Mouse (Mus musculus) stomach, embryonic 16.5 days (tissue): ENCODE measurements around the gene Cpeb2. TPM values are rescaled to one million over a fixed set of nuclear protein-coding genes. Genes with fewer than 3 reads are reported as not detected.
A peak's percentile ranks its signal among the peaks of the same experiment; 100 is the strongest.

Experiments
- ATAC-seq: fragments of 200-750 bp; cut with Nextera tagmentation; 2 replicates; pipeline ENCODE4 v1.8.0; 2017; ENCODE audit warnings: moderate number of reproducible peaks, moderate TSS enrichment; ENCODE audit not compliant: insufficient read depth, low FRiP score
- H3K27ac ChIP-seq: fragments of 300-500 bp; sonication (generic); 2 replicates; pipeline ENCODE4 v1.5.1; 2014; ENCODE audit warnings: low read length
- H3K27me3 ChIP-seq: fragments of 300-500 bp; sonication (generic); 2 replicates; pipeline ENCODE4 v1.6.1; 2014; ENCODE audit warnings: low read length, control low read depth, mixed read lengths; ENCODE audit not compliant: control insufficient read depth, insufficient read depth
- H3K36me3 ChIP-seq: fragments of 300-500 bp; sonication (generic); 2 replicates; pipeline ENCODE4 v1.6.1; 2014; ENCODE audit warnings: low read length; ENCODE audit not compliant: control insufficient read depth, insufficient read depth
- H3K4me1 ChIP-seq: fragments of 300-500 bp; sonication (generic); 2 replicates; pipeline ENCODE4 v1.6.1; 2014; ENCODE audit warnings: low read length, control low read depth, mixed read lengths; ENCODE audit not compliant: control insufficient read depth, insufficient read depth
- H3K4me2 ChIP-seq: fragments of 300-500 bp; sonication (generic); 2 replicates; pipeline ENCODE4 v1.6.1; 2014; ENCODE audit warnings: low read depth, low read length, mixed read lengths
- H3K4me3 ChIP-seq: fragments of 300-500 bp; sonication (generic); replicated peaks from 2 replicates; pipeline ENCODE4 v1.5.1; 2014; ENCODE audit warnings: mild to moderate bottlenecking, low read length
- H3K9ac ChIP-seq: fragments of 300-500 bp; sonication (generic); 2 replicates; pipeline ENCODE4 v1.6.1; 2014; ENCODE audit warnings: low read length
- H3K9me3 ChIP-seq: fragments of 300-500 bp; sonication (generic); replicated peaks from 2 replicates; pipeline ENCODE4 v1.6.1; 2016; ENCODE audit warnings: low read length, control low read depth; ENCODE audit not compliant: control insufficient read depth
- WGBS: fragments of 180-500 bp; shearing (Covaris S2); extraction: QIAGEN DNeasy Blood & Tissue Kit; methylation state at CpG from one replicate; pipeline ENCODE4 v1.1.7; 2014; 5-methylcytosine and 5-hydroxymethylcytosine counted together
- polyA plus RNA-seq: library from polyadenylated mRNA; unstranded; fragments of >200 nt; fragmentation: Nextera tagmentation; extraction: Ambion mirVana; gene quantifications from 2 replicates; pipeline ENCODE4 v1.2.1, GENCODE M21; 2015

The Cpeb2 gene
- 5.6 and 5.7 TPM in 2 replicates for polyA plus RNA-seq

DNA sequence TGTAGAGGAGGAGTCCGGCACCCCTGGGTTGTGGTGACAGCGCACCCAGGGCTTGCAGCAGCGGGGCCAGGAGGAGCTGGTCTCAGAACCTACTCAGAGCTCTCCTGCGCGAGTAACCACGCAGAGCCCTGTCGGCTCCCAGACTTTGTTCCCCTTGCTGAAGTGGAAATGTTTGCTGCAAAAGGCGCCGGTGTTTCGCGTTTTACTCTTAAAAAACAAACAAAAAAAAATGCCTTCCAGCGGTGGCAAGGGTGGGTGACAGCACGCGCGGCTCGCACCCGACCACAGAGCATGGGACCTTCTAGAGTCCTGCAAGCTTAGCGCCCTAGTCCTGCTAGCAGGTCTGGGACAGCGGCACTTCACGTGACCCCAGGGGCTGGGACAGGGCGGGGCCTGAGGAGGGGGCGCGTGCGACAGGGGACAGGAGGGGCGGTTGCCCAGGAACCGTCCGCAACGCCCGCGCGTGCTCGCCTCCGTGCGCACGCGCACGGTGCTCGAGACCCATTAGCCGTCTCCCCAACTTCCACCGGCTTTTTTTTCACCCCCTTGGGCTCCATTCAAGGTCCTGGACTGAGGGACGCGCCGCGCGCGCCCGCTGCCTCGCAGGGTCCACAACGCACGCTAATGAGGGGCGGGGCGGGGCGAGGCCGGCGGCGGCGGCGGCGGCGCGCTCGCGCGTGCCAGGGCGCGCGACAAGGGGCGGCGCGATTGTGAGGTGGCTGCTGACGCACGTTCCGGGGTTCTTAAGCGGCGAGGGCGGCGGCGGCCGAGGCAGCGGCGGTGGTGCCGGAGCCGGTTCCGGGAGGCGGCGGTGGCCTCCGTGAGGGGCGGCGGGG is at the start of gene Cpeb2:
TSS of gene Cpeb2 (plus strand) at position 691 of the 836 bp plus-strand sequence.
- ATAC-seq: peak; percentile 92
- Histone ChIP-seq H3K4me2 (peak within 1 kb of the TSS; percentile 90), H3K9ac (peak within 1 kb of the TSS; percentile 97), H3K36me3 (no peaks in the 10 kb centered on the region), H3K27ac (peak within 1 kb of the TSS; percentile 99), H3K4me3 (peak within 1 kb of the TSS; percentile 99), H3K27me3 (no peaks in the 10 kb centered on the region), H3K9me3 (no peaks in the 10 kb centered on the region), H3K4me1 (peaks cover 4% of the 10 kb centered on the region)
- under 1% methylated on average over 88 of the region's 89 CpGs for WGBS

DNA sequence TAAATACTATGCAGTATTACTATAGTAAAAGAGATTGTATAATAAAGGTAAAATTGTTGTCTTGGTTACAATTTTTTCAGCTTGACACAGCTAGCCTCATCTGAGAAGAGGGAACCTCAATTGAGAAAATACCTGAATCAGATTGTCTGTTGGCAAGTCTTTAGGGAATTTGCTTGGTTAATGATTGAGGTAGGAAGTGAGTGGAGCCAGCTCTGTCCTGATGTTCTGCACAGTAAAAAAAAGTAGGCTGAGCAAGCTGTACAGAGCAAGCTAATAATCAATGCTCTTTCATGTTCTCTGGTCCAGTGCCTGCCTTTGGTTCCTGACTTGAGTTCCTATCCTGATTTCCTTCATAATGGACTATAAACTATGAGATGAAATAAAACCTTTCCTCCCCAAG is 49.4 kb upstream of the Cpeb2 start:
- Histone ChIP-seq H3K4me3 (no peak overlapping the region), H3K27ac (no peak overlapping the region), H3K4me2 (no peak overlapping the region), H3K9ac (no peak overlapping the region), H3K4me1 (no peaks in the 10 kb centered on the region), H3K36me3 (no peaks in the 10 kb centered on the region), H3K27me3 (no peaks in the 10 kb centered on the region), H3K9me3 (no peaks in the 10 kb centered on the region)
- no peak for ATAC-seq

DNA sequence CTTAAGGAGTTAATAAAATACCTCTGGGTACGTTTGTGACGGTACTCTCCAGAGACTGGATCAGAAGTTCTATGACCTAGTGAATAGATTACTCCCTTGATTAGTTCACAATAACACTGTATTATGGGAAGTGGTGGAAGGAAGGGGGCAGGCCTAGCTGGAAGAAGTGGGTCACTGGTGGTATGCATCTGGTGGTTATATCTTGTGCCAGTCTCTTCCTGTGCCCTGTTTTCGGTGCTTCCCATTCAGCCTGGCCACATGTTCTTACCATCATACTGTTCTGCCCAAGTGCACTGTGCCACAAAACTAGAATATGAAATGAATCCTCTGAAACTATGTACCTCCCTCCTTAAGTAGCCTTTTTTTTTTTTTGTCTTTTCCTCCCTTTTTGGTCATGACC is 48.1 kb upstream of the Cpeb2 start:
- no peak for ATAC-seq
- Histone ChIP-seq H3K36me3 (no peaks in the 10 kb centered on the region), H3K4me2 (no peak overlapping the region), H3K9me3 (no peaks in the 10 kb centered on the region), H3K9ac (no peak overlapping the region), H3K4me1 (no peaks in the 10 kb centered on the region), H3K27me3 (no peaks in the 10 kb centered on the region), H3K4me3 (no peak overlapping the region), H3K27ac (no peak overlapping the region)
- WGBS: 74% methylated on average over 3 of the region's 3 CpGs

DNA sequence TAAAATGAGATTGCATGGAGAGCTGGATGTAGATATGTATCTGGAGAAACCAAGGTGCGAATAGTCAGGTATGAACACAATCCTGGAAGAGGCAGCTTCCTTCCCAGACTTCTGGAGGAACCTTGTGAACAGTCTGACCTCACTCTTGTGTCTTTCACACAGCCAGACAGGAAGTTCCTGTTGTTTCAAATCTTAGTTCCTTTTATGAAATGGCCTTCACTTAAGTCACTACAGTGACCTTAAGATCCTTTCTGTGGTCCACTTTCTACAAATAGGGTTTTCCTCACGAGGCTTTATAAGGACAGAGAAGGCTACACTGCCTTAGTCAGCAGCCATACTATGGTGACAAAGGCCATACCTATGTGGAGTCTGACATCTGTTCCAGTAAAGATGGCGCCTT is 47.5 kb upstream of the Cpeb2 start:
- Histone ChIP-seq H3K27ac (no peak overlapping the region), H3K4me2 (no peak overlapping the region), H3K9ac (no peak overlapping the region), H3K36me3 (no peaks in the 10 kb centered on the region), H3K4me1 (no peaks in the 10 kb centered on the region), H3K4me3 (no peak overlapping the region), H3K9me3 (no peaks in the 10 kb centered on the region), H3K27me3 (no peaks in the 10 kb centered on the region)
- ATAC-seq: no peak
- WGBS: 82% methylated on average over 3 of the region's 3 CpGs

DNA sequence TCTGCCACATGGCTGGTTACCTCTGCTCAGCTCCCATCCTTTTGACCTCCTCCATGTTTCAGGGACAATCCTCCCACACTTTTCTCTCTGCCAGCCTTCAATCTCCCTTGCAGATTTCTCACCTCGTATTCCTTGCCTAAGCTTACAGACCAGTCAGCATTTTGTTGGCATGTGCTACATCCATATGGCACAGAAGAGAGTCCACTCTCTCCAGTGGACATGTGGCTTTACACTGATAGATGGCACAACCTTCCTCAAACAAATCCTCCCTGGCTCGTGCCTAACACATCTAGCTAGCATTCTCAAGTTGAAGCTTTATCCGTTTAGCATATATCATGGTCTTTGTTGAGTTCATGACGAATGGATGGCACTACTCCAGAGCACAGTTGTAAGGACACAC is 32.3 kb upstream of the Cpeb2 start:
- no peaks in the 10 kb centered on the region for H3K36me3 ChIP-seq
- no peak overlapping the region for H3K9ac ChIP-seq
- ATAC-seq: no peak
- H3K27ac ChIP-seq: no peak overlapping the region
- 56% methylated on average over 4 of the region's 4 CpGs for WGBS
- no peaks in the 10 kb centered on the region for H3K9me3 ChIP-seq
- no peaks in the 10 kb centered on the region for H3K4me1 ChIP-seq
- no peak overlapping the region for H3K4me2 ChIP-seq
- no peak overlapping the region for H3K4me3 ChIP-seq
- no peaks in the 10 kb centered on the region for H3K27me3 ChIP-seq

DNA sequence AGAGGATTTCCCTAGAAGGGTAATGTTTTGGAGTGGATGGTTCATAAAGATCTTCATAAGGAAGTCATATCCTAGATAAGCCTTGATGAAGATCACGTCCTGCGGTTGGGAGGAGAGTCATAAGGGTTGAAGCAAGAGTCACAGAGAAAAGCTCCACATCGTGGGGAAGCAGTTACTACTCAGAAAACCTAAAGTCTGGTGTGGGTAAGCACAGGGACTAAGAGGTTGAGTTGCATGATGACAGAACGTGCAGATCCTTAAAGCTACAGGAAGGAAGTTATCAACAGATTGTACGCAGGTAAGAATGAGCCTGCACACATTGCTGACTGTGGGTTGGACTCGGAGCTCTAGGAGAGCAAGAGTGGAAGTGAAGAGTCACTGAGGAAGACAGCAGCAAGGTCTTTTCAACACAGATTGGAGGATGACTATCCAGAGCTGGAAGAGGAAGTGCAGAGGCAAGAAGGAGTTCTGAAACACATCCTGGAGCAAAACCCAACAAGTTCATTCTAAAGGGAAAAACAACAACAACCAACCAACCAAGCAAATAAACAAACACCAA is 26.4 kb upstream of the Cpeb2 start:
- ATAC-seq: no peak
- no peaks in the 10 kb centered on the region for H3K36me3 ChIP-seq
- no peaks in the 10 kb centered on the region for H3K9me3 ChIP-seq
- H3K9ac ChIP-seq: no peak overlapping the region
- no peaks in the 10 kb centered on the region for H3K4me1 ChIP-seq
- H3K27me3 ChIP-seq: no peaks in the 10 kb centered on the region
- 78% methylated on average over 6 of the region's 6 CpGs for WGBS
- no peak overlapping the region for H3K27ac ChIP-seq
- H3K4me3 ChIP-seq: no peak overlapping the region
- no peak overlapping the region for H3K4me2 ChIP-seq

DNA sequence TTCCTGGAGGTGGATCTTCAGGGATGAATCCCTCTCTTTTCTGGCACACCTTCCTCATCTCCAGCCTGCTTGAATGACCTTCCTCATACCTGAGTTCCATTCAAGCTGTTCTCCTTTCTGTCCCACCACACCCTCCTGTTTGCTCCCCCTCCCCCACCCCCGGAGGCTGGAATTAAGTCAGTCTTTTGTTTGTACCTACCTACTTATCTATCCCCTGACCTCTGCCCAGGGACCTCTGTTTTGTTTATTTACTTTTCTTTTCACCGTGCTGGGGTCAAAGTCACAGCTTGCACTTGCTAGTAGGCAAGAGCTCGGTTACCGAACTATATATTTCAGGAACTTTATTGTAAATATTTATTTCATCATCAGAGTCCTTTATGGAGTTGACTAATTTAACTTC is 15.5 kb upstream of the Cpeb2 start:
- Histone ChIP-seq H3K27me3 (no peaks in the 10 kb centered on the region), H3K9me3 (no peaks in the 10 kb centered on the region), H3K4me3 (no peak overlapping the region), H3K4me1 (0 out of 2 replicates have a peak, but pooled peaks cover 3% of the 10 kb centered on the region), H3K27ac (peak overlapping the region; percentile 81; the same call in 1 of the 2 replicates), H3K36me3 (no peaks in the 10 kb centered on the region), H3K9ac (no peak overlapping the region), H3K4me2 (no peak overlapping the region)
- 13% methylated on average over 4 of the region's 4 CpGs for WGBS
- peak; percentile 66; the same call in 1 of the 2 replicates for ATAC-seq

DNA sequence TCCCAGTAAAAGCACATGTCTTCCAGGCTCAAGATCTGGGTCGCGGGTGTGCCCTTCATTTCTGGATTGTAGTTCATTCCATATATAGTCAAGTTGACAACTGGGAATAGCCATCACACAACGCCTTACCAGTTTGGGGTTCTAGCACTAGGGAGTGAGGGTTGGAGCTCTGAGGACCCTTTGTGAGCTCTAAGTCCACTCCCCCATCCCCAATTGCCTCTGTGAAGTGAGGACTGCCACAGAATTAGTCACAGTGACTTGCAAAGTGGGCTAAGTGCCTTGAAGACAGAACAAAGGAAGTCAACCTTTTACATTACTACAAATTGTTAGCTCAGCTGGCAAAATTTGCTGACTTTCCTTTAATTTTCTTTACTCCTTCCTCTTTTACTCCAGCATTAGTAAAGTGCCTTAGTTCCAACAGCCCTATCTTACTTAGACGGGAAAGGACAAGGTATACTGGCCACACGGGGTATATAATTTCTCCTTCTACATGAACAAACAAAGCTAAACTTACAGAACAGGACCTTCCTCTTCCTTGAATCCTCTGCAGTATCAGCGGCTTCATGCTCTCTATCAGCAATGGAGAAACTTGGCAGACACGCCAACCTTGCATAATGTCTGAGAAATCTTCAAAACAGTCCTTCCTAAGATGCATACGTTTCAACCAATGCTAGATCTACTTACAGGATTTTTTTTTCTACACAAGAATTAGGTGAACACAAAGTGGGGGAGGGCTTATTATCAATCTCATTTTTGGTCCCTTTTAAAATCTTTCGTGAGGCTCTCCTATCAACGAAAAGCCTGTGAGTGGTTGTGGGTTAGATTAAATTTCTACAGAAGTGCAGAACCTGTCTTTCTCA is 14.8 kb upstream of the Cpeb2 start:
- Histone ChIP-seq H3K9ac (no peak overlapping the region), H3K27me3 (no peaks in the 10 kb centered on the region), H3K4me3 (no peak overlapping the region), H3K4me1 (0 out of 2 replicates have a peak, but pooled peaks cover 3% of the 10 kb centered on the region), H3K4me2 (no peak overlapping the region), H3K36me3 (no peaks in the 10 kb centered on the region), H3K9me3 (no peaks in the 10 kb centered on the region), H3K27ac (peak overlapping the region; percentile 81)
- no peak; the same call in 1 of the 2 replicates for ATAC-seq
- 54% methylated on average over 10 of the region's 10 CpGs for WGBS

DNA sequence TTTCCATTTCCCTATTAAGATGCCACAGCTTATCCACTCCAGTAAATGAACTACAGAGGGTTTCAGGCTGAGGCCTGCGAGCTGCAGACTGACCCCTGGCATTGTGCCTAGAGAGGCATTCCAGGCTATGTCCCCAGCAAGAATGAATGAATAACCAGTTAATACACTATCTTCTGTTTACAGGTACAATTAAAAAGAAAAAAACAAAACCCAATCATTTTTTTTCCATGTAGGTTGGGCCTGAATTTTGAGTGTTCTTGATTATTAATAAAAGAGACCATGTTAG is 14.2 kb upstream of the Cpeb2 start:
- H3K9me3 ChIP-seq: no peaks in the 10 kb centered on the region
- peak overlapping the region; percentile 81; the same call in 1 of the 2 replicates for H3K27ac ChIP-seq

More for the DNA sequence above, 14.2 kb upstream of the Cpeb2 start:
- 17% methylated on average over 1 of the region's 1 CpGs for WGBS
- no peak overlapping the region for H3K4me3 ChIP-seq
- no peak for ATAC-seq
- 0 out of 2 replicates have a peak, but pooled peaks cover 3% of the 10 kb centered on the region for H3K4me1 ChIP-seq
- no peak overlapping the region for H3K4me2 ChIP-seq
- no peaks in the 10 kb centered on the region for H3K36me3 ChIP-seq
- no peak overlapping the region for H3K9ac ChIP-seq
- no peaks in the 10 kb centered on the region for H3K27me3 ChIP-seq
